Mouse (Mus musculus): ENCODE measurements around the gene Tle2. TPM values are rescaled to one million over a fixed set of nuclear protein-coding genes. Genes with fewer than 3 reads are reported as not detected.

Tle2 gene
- polyA plus RNA-seq, 1 experiment from 2014 or later, result 30.8 TPM

- no peaks in the 10 kb centered on the region; the same call in 1 of the 2 replicates for H3K9me3 ChIP-seq (replicated peaks; ENCODE audit: low read length)
- H3K27ac ChIP-seq, result peak within 1 kb of the TSS; percentile 94
- H3K4me1 ChIP-seq (replicated peaks; ENCODE audit: insufficient read depth, low read length), result peaks cover 11% of the 10 kb centered on the region
- ATAC-seq (replicated peaks; ENCODE audit: low FRiP score, low read depth) (peak; percentile 89), DNase-seq (ENCODE audit: low spot score) (peak; percentile 100)
- H3K27me3 ChIP-seq (ENCODE audit: insufficient read depth, low read length), result no peaks in the 10 kb centered on the region
- H3K4me3 ChIP-seq (replicated peaks; ENCODE audit: low read depth, low read length), result peak within 1 kb of the TSS; percentile 39
- H3K9ac ChIP-seq (ENCODE audit: low read depth, low read length), result peak within 1 kb of the TSS; percentile 61; the same call in 1 of the 2 replicates
- 2% methylated on average over 39 of the region's 39 CpGs for WGBS
- H3K36me3 ChIP-seq (ENCODE audit: insufficient read depth, low read length), result no peaks in the 10 kb centered on the region
- peak within 1 kb of the TSS; percentile 67 for H3K4me2 ChIP-seq (ENCODE audit: low read length)
- TF ChIP-seq CTCF (IDR thresholded peaks at IDR 0.05; ENCODE audit: low read depth), result no peak
These were observed 31.8 kb downstream of the Tle2 start, which contains the start of gene BC025920 for GRCm38 (mm10) chr10:81605974-81606751. Gene BC025920, plus strand, starts transcription at chr10:81606270.

- no peak overlapping the region for H3K9ac ChIP-seq (ENCODE audit: low read depth, low read length)
- 83% methylated on average over 1 of the region's 1 CpGs for WGBS
- no peak overlapping the region for H3K27ac ChIP-seq
- ATAC-seq (replicated peaks; ENCODE audit: low FRiP score, low read depth) (no peak), DNase-seq (ENCODE audit: low spot score) (no peak)
- H3K9me3 ChIP-seq (replicated peaks; ENCODE audit: low read length), result no peaks in the 10 kb centered on the region; the same call in none of the 2 replicates
- H3K4me2 ChIP-seq (ENCODE audit: low read length), result no peak overlapping the region
- no peaks in the 10 kb centered on the region for H3K36me3 ChIP-seq (ENCODE audit: insufficient read depth, low read length)
- TF ChIP-seq CTCF (IDR thresholded peaks at IDR 0.05; ENCODE audit: low read depth), result peak; percentile 47
- peaks cover 4% of the 10 kb centered on the region; the same call in 1 of the 2 replicates for H3K4me1 ChIP-seq (replicated peaks; ENCODE audit: insufficient read depth, low read length)
- no peaks in the 10 kb centered on the region for H3K27me3 ChIP-seq (ENCODE audit: insufficient read depth, low read length)
- no peak overlapping the region for H3K4me3 ChIP-seq (replicated peaks; ENCODE audit: low read depth, low read length)
These were observed 33.9 kb downstream of the Tle2 start for GRCm38 (mm10) chr10:81608308-81608707.

GRCm38 (mm10) chr10:81612779-81613178, 38.4 kb downstream of the Tle2 start:
- Histone ChIP-seq H3K9ac (ENCODE audit: low read depth, low read length) (no peak overlapping the region), H3K36me3 (ENCODE audit: insufficient read depth, low read length) (no peaks in the 10 kb centered on the region), H3K9me3 (replicated peaks; ENCODE audit: low read length) (no peaks in the 10 kb centered on the region; the same call in none of the 2 replicates), H3K27ac (no peak overlapping the region), H3K4me3 (replicated peaks; ENCODE audit: low read depth, low read length) (no peak overlapping the region), H3K4me2 (ENCODE audit: low read length) (no peak overlapping the region), H3K27me3 (ENCODE audit: insufficient read depth, low read length) (no peaks in the 10 kb centered on the region), H3K4me1 (replicated peaks; ENCODE audit: insufficient read depth, low read length) (no peaks in the 10 kb centered on the region)
- no peak for ATAC-seq (replicated peaks; ENCODE audit: low FRiP score, low read depth)
- no peak for DNase-seq (ENCODE audit: low spot score)
- WGBS, result 64% methylated on average over 3 of the region's 3 CpGs
- TF ChIP-seq CTCF (IDR thresholded peaks at IDR 0.05; ENCODE audit: low read depth), result no peak

GRCm38 (mm10) chr10:81615486-81615885, 41.1 kb downstream of the Tle2 start:
- no peak overlapping the region for H3K27ac ChIP-seq
- H3K9ac ChIP-seq (ENCODE audit: low read depth, low read length), result no peak overlapping the region
- H3K4me2 ChIP-seq (ENCODE audit: low read length), result no peak overlapping the region
- H3K36me3 ChIP-seq (ENCODE audit: insufficient read depth, low read length), result no peaks in the 10 kb centered on the region
- no peak for TF ChIP-seq CTCF (IDR thresholded peaks at IDR 0.05; ENCODE audit: low read depth)
- DNase-seq (ENCODE audit: low spot score) (peak; percentile 49), ATAC-seq (replicated peaks; ENCODE audit: low FRiP score, low read depth) (no peak)
- no peak overlapping the region for H3K4me3 ChIP-seq (replicated peaks; ENCODE audit: low read depth, low read length)
- no peaks in the 10 kb centered on the region; the same call in none of the 2 replicates for H3K9me3 ChIP-seq (replicated peaks; ENCODE audit: low read length)
- 36% methylated on average over 6 of the region's 6 CpGs for WGBS
- no peaks in the 10 kb centered on the region for H3K27me3 ChIP-seq (ENCODE audit: insufficient read depth, low read length)
- H3K4me1 ChIP-seq (replicated peaks; ENCODE audit: insufficient read depth, low read length), result no peaks in the 10 kb centered on the region

GRCm38 (mm10) chr10:81619976-81620375, 45.6 kb downstream of the Tle2 start:
- Histone ChIP-seq H3K36me3 (ENCODE audit: insufficient read depth, low read length) (peaks cover 25% of the 10 kb centered on the region), H3K4me1 (replicated peaks; ENCODE audit: insufficient read depth, low read length) (no peaks in the 10 kb centered on the region), H3K27ac (no peak overlapping the region), H3K4me2 (ENCODE audit: low read length) (no peak overlapping the region), H3K4me3 (replicated peaks; ENCODE audit: low read depth, low read length) (no peak overlapping the region), H3K9ac (ENCODE audit: low read depth, low read length) (no peak overlapping the region), H3K27me3 (ENCODE audit: insufficient read depth, low read length) (no peaks in the 10 kb centered on the region), H3K9me3 (replicated peaks; ENCODE audit: low read length) (no peaks in the 10 kb centered on the region)
- 88% methylated on average over 5 of the region's 5 CpGs for WGBS
- no peak for DNase-seq (ENCODE audit: low spot score)
- no peak for TF ChIP-seq CTCF (IDR thresholded peaks at IDR 0.05; ENCODE audit: low read depth)
- ATAC-seq (replicated peaks; ENCODE audit: low FRiP score, low read depth), result no peak

- Histone ChIP-seq H3K9me3 (replicated peaks; ENCODE audit: low read length) (no peaks in the 10 kb centered on the region), H3K36me3 (ENCODE audit: insufficient read depth, low read length) (peaks cover 27% of the 10 kb centered on the region), H3K4me1 (replicated peaks; ENCODE audit: insufficient read depth, low read length) (no peaks in the 10 kb centered on the region), H3K27me3 (ENCODE audit: insufficient read depth, low read length) (no peaks in the 10 kb centered on the region), H3K4me2 (ENCODE audit: low read length) (no peak overlapping the region), H3K27ac (no peak overlapping the region), H3K4me3 (replicated peaks; ENCODE audit: low read depth, low read length) (no peak overlapping the region), H3K9ac (ENCODE audit: low read depth, low read length) (no peak overlapping the region)
- DNase-seq (ENCODE audit: low spot score) (no peak), ATAC-seq (replicated peaks; ENCODE audit: low FRiP score, low read depth) (no peak)
- 62% methylated on average over 9 of the region's 9 CpGs for WGBS
- TF ChIP-seq CTCF (IDR thresholded peaks at IDR 0.05; ENCODE audit: low read depth), result no peak
These were observed 46.4 kb downstream of the Tle2 start for GRCm38 (mm10) chr10:81620786-81621185.
